Mouse (Mus musculus) lung, postnatal 0 days (tissue): ENCODE measurements at regions not wholly inside any gene's neighbourhood (a gene's known extent, or its start where the extent isn't known, plus 50 kb on each side); places are given as distances from the start of the nearest gene placed in this dataset.

Source experiments
- ATAC-seq: fragments of 200-750 bp; cut with Nextera tagmentation; 2 replicates; pipeline ENCODE4 v1.8.0; 2017; ENCODE audit warnings: moderate library complexity
- DNase-seq: peaks from one replicate; pipeline ENCODE4 v3.0.0-alpha.2; 2016; ENCODE audit warnings: low spot score
- H3K27ac ChIP-seq: fragments of 300-500 bp; sonication (generic); 2 replicates; pipeline ENCODE4 v1.5.1; 2014; ENCODE audit warnings: antibody characterized with exemption, mild to moderate bottlenecking, low read length, mixed read lengths
- H3K27me3 ChIP-seq: fragments of 300-500 bp; sonication (generic); replicated peaks from 2 replicates; pipeline ENCODE4 v1.6.1; 2014; ENCODE audit warnings: low read length, mixed read lengths; ENCODE audit not compliant: insufficient read depth
- H3K36me3 ChIP-seq: fragments of 300-500 bp; sonication (generic); 2 replicates; pipeline ENCODE4 v1.6.1; 2014; ENCODE audit warnings: low read length, mixed read lengths; ENCODE audit not compliant: insufficient read depth
- H3K4me1 ChIP-seq: fragments of 300-500 bp; sonication (generic); 2 replicates; pipeline ENCODE4 v1.6.1; 2014; ENCODE audit warnings: antibody characterized with exemption, low read depth, low read length, mixed read lengths; ENCODE audit not compliant: insufficient read depth
- H3K4me2 ChIP-seq: fragments of 300-500 bp; sonication (generic); replicated peaks from 2 replicates; pipeline ENCODE4 v1.6.1; 2014; ENCODE audit warnings: low read depth, mild to moderate bottlenecking, low read length, moderate library complexity, mixed read lengths
- H3K4me3 ChIP-seq: fragments of 300-500 bp; sonication (generic); 2 replicates; pipeline ENCODE4 v1.5.1; 2014; ENCODE audit warnings: low read depth, low read length
- H3K9ac ChIP-seq: fragments of 300-500 bp; sonication (generic); replicated peaks from 2 replicates; pipeline ENCODE4 v1.6.1; 2014; ENCODE audit warnings: low read depth, mild to moderate bottlenecking
- H3K9me3 ChIP-seq: fragments of 300-500 bp; sonication (generic); 2 replicates; pipeline ENCODE4 v1.6.1; 2016; ENCODE audit warnings: low read length, mixed read lengths
- CTCF ChIP-seq: IDR thresholded peaks from 2 replicates; pipeline ENCODE4 v1.5.1; 2016; ENCODE audit warnings: antibody characterized with exemption, mild to moderate bottlenecking
- EP300 ChIP-seq: IDR thresholded peaks from 2 replicates; pipeline ENCODE4 v1.6.1; 2016; ENCODE audit warnings: antibody characterized with exemption, mild to moderate bottlenecking, control low read depth
- WGBS: fragments of 180-500 bp; shearing (Covaris S2); extraction: QIAGEN DNeasy Blood & Tissue Kit; methylation state at CpG from one replicate; pipeline ENCODE4 v1.1.7; 2014; 5-methylcytosine and 5-hydroxymethylcytosine counted together

DNA sequence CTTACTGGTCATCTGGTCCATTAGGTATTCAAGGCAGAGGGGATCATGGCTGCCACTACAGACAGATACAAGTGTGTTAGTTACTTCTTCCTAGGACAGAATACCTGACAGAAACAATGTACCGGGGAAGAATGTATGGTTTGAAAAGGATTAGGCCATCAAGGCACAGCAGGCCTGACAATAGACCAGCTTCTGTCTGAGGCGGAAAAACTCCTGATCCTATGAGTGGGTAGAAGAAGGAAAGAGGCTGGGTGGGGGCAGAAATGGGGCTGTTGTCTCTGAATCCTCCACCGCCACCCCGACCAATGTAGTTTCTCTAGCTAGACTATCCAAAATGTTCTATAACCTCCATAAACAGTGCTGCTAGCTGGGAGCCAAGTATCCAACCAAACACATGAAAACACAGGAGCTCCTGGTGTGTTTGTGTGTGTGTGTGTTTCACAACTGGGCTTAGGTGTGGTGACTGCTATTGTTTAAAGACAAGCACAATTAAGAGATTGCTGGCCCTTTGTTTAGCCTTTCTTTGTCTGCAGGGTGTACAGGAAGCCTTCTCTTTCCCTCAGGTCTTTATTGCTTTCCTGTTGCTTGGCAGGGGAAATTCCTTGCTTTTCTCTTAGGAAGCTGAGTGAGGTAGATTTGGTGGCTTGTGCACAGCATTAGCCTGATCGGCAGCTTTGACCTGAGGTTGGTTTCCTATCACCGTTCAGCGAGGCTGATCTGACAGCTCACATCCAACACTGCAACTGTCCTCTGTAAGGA, 132.7 kb upstream of the Rybp start:
- H3K27me3 ChIP-seq, result no peaks in the 10 kb centered on the region
- 60% methylated on average over 7 of the region's 7 CpGs for WGBS
- DNase-seq (no peak), ATAC-seq (no peak)
- H3K9ac ChIP-seq, result no peak overlapping the region
- H3K4me1 ChIP-seq, result no peaks in the 10 kb centered on the region
- no peaks in the 10 kb centered on the region for H3K9me3 ChIP-seq
- H3K4me2 ChIP-seq, result no peak overlapping the region
- TF ChIP-seq EP300, result no peak; the same call in 1 of the 2 replicates
- no peak overlapping the region for H3K4me3 ChIP-seq
- H3K36me3 ChIP-seq, result no peaks in the 10 kb centered on the region
- no peak overlapping the region for H3K27ac ChIP-seq

DNA sequence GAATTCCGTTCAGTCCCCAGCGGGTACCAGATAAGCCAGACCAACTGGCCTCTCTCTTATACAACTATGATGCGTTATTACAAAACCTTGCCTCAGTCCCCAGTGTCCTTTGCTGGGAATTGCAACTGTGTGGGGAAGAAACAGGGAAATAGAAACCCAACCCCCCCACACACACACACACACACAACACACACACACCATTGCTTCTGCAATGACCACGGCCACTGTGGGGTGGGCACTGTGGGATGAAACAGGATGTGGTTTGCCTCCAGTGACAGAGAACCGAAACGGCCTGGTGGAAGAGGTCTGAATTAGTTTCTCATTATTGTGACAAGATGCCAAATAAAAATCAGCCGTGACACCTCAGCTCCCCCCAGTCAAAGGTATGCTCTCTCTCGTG, 128.8 kb upstream of the Rybp start:
- H3K27ac ChIP-seq, result no peak overlapping the region
- no peaks in the 10 kb centered on the region for H3K27me3 ChIP-seq
- H3K4me3 ChIP-seq, result no peak overlapping the region
- H3K4me2 ChIP-seq, result no peak overlapping the region
- 57% methylated on average over 8 of the region's 8 CpGs for WGBS
- DNase-seq (peak; percentile 30), ATAC-seq (0 out of 2 replicates have a peak, but pooled peaks have one; percentile 23)
- TF ChIP-seq EP300 (no peak), CTCF (no peak; the same call in 1 of the 2 replicates)
- no peaks in the 10 kb centered on the region for H3K4me1 ChIP-seq
- no peak overlapping the region for H3K9ac ChIP-seq
- no peaks in the 10 kb centered on the region for H3K9me3 ChIP-seq
- H3K36me3 ChIP-seq, result no peaks in the 10 kb centered on the region

GRCm38 (mm10) chr6:100415514-100415913, 128.2 kb upstream of the Rybp start:
- H3K27me3 ChIP-seq, result no peaks in the 10 kb centered on the region
- 45% methylated on average over 7 of the region's 7 CpGs for WGBS
- no peak overlapping the region for H3K27ac ChIP-seq
- no peaks in the 10 kb centered on the region for H3K9me3 ChIP-seq
- DNase-seq (peak; percentile 11), ATAC-seq (peak; percentile 26; the same call in 1 of the 2 replicates)
- no peak overlapping the region for H3K9ac ChIP-seq
- H3K4me1 ChIP-seq, result no peaks in the 10 kb centered on the region
- TF ChIP-seq EP300 (peak; percentile 63; the same call in 1 of the 2 replicates), CTCF (no peak)
- no peak overlapping the region for H3K4me2 ChIP-seq
- no peak overlapping the region for H3K4me3 ChIP-seq
- no peaks in the 10 kb centered on the region for H3K36me3 ChIP-seq

- H3K9me3 ChIP-seq, result no peaks in the 10 kb centered on the region
- DNase-seq (no peak), ATAC-seq (no peak)
- no peak overlapping the region for H3K27ac ChIP-seq
- no peaks in the 10 kb centered on the region for H3K4me1 ChIP-seq
- H3K4me2 ChIP-seq, result no peak overlapping the region
- no peak overlapping the region for H3K9ac ChIP-seq
- H3K36me3 ChIP-seq, result no peaks in the 10 kb centered on the region
- TF ChIP-seq CTCF (no peak), EP300 (no peak)
- no peaks in the 10 kb centered on the region for H3K27me3 ChIP-seq
- no peak overlapping the region for H3K4me3 ChIP-seq
- WGBS, result 48% methylated on average over 4 of the region's 4 CpGs
Measured at GRCm38 (mm10) chr6:100414836-100415235, 127.6 kb upstream of the Rybp start.

DNA sequence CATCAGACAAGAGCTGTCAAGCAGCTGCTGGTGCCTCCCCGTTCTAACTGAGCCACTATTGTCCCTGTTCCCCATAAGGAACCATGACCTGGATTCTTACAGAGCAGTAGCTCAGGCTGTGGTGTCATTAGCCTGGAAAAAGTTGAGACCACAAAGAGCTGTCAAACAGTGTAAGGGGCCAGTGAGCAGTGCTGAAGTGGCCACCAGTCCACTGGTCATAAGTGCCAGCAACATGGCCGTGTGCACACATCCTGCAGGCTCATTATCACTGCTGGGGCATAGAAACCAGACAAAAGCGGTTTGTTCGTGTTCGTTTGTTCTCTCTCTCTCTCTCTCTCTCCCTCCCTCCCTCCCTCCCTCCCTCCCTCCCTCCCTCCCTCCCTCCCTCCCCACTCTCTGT, 125.2 kb upstream of the Rybp start:
- WGBS, result 41% methylated on average over 5 of the region's 5 CpGs
- TF ChIP-seq EP300, result no peak
- no peak for TF ChIP-seq CTCF
- ATAC-seq, result no peak

DNA sequence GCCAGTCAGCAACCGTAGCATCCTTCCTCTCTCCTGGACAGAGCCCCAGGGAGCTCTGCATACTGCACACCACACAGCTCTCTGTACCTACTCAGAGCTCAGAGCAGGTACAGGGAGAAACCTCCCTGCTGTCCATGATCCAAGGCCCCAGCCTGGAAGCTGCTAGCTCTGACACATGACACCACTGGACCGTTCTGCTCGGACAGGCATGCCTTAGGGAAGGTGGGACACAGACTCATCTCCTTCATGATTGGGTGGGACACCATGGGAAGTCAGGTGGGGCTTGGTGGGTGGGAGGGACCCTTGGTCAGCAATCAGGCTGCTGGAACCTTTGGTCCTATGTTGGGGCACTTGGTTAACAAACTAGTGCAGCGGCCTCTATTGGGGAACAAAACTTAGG, 124.7 kb upstream of the Rybp start:
- no peaks in the 10 kb centered on the region for H3K4me1 ChIP-seq
- no peaks in the 10 kb centered on the region for H3K36me3 ChIP-seq
- DNase-seq (no peak), ATAC-seq (no peak)
- no peaks in the 10 kb centered on the region for H3K9me3 ChIP-seq
- H3K27ac ChIP-seq, result no peak overlapping the region
- H3K27me3 ChIP-seq, result no peaks in the 10 kb centered on the region
- no peak overlapping the region for H3K4me2 ChIP-seq
- TF ChIP-seq EP300 (no peak), CTCF (no peak)
- H3K4me3 ChIP-seq, result no peak overlapping the region
- H3K9ac ChIP-seq, result no peak overlapping the region
- WGBS, result 71% methylated on average over 4 of the region's 4 CpGs

More for the DNA sequence above, 125.2 kb upstream of the Rybp start:
- Histone ChIP-seq H3K27me3 (no peaks in the 10 kb centered on the region), H3K4me1 (no peaks in the 10 kb centered on the region), H3K9ac (no peak overlapping the region), H3K9me3 (no peaks in the 10 kb centered on the region), H3K36me3 (no peaks in the 10 kb centered on the region), H3K4me2 (no peak overlapping the region), H3K27ac (no peak overlapping the region), H3K4me3 (no peak overlapping the region)
- DNase-seq, result no peak
